Mouse (Mus musculus): ENCODE measurements around the gene Nfe2l3.

- TF ChIP-seq POLR2A (IDR thresholded peaks at IDR 0.05; ENCODE audit: borderline replicate concordance, low read depth, low read length) = no peak
- TF ChIP-seq CTCF (IDR thresholded peaks at IDR 0.05; ENCODE audit: low read depth, low read length) = no peak
These were observed 49.1 kb downstream of the Nfe2l3 start for GRCm38 (mm10) chr6:51481548-51481947.

Measured in bone marrow macrophage, adult 2 months (primary cell).